Mouse (Mus musculus): Measurements from ENCODE around the gene Chrm4. TPM values are rescaled to one million over a fixed set of nuclear protein-coding genes. Genes with fewer than 3 reads are reported as not detected.

Chrm4 gene
- polyA plus RNA-seq, 1 experiment from 2014 or later, result 0.67 TPM

DNA sequence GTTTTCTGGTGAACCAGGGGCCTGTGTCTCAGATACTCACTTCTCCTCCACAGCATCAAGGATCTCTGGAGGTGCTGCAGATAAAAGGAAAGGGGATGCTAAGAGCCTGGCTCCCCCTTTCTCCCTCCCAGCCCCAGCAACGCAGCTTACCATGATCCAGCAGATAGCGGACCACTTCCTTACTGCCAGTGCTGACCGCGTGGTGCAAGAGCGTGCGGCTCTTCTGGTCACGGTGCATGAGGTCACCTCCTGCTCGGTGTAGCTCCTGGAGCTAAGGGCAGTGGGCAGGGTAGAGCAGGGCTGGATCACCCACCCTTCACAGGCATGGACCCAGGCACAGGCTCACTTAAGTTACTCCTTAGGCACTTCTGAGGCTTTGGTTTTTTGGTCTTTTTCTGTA, 7.0 kb downstream of the Chrm4 start:
- no peaks in the 10 kb centered on the region for H3K9me3 ChIP-seq (ENCODE audit: control insufficient read depth, low read length)
- no peak overlapping the region for H3K27ac ChIP-seq
- H3K36me3 ChIP-seq (replicated peaks; ENCODE audit: control insufficient read depth, insufficient read depth), result peaks cover 47% of the 10 kb centered on the region
- H3K9ac ChIP-seq, result no peak overlapping the region
- ATAC-seq (ENCODE audit: low FRiP score) (no peak), DNase-seq (ENCODE audit: low spot score) (no peak)
- H3K27me3 ChIP-seq (ENCODE audit: control insufficient read depth, insufficient read depth, low read length), result no peaks in the 10 kb centered on the region
- WGBS, result 56% methylated on average over 8 of the region's 8 CpGs
- peaks cover 15% of the 10 kb centered on the region for H3K4me1 ChIP-seq (replicated peaks; ENCODE audit: control insufficient read depth, insufficient read depth, low read length)
- H3K4me3 ChIP-seq (replicated peaks; ENCODE audit: low read length), result no peak overlapping the region
- no peak overlapping the region for H3K4me2 ChIP-seq (replicated peaks)

DNA sequence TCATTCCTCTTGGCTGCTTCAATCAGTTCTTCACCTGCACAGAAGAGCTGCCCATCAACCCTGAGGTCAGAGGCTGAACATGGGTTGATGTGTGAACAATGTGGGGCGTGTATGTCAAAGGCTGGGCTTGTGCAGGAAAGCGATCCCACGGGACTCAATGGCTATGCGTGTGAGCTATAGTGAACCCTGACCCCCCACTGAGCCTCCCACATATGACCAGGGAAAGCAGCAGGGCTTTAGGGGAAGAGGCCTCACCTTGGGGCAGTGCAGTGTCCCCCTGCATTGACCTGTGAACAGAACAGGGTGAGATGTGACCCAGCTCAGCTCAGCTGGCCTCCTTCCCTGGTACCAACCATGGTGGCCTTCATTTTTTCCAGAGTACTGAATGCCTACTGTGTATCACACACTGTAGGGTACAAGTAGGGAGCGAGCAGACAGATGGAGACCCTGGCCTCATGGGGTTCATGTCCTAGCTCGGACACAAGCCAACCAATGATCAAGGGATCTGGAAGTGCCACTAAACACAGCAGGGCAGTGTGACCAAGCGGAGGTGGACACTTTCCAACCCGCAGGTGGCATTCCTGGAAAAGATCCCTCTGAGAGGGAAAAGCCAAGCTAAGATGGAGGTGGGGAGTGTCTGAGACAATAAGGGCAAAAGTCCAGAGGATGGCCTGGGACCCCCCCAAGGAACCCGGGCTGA, 7.9 kb downstream of the Chrm4 start:
- ATAC-seq (ENCODE audit: low FRiP score) (no peak), DNase-seq (ENCODE audit: low spot score) (no peak)
- no peaks in the 10 kb centered on the region for H3K9me3 ChIP-seq (ENCODE audit: control insufficient read depth, low read length)
- H3K4me2 ChIP-seq (replicated peaks), result no peak overlapping the region
- H3K9ac ChIP-seq, result no peak overlapping the region
- H3K4me3 ChIP-seq (replicated peaks; ENCODE audit: low read length), result no peak overlapping the region
- no peaks in the 10 kb centered on the region for H3K27me3 ChIP-seq (ENCODE audit: control insufficient read depth, insufficient read depth, low read length)
- H3K4me1 ChIP-seq (replicated peaks; ENCODE audit: control insufficient read depth, insufficient read depth, low read length), result peaks cover 15% of the 10 kb centered on the region
- H3K27ac ChIP-seq, result no peak overlapping the region
- H3K36me3 ChIP-seq (replicated peaks; ENCODE audit: control insufficient read depth, insufficient read depth), result peaks cover 57% of the 10 kb centered on the region
- WGBS, result 85% methylated on average over 9 of the region's 9 CpGs

DNA sequence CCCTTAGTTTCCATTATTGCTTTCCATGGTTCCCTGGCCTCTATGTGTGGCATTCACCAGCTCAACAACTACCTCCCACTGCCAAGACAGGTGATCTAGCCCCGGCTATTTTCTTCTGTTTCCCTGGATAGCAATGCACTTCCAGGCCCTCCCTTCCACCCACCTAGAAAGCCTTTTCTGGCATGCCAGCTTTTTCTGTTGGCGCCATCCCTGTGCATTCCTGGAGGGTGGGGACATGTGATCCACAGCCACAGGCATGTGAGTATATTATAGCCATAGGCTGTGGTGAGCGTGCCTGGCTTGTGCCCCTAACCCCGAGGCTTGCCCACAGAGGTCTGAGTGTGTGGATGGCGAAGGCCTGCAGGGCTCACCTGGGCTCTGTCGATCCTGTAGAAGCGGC, 9.1 kb downstream of the Chrm4 start:
- DNase-seq (ENCODE audit: low spot score) (no peak), ATAC-seq (ENCODE audit: low FRiP score) (no peak)
- no peaks in the 10 kb centered on the region for H3K27me3 ChIP-seq (ENCODE audit: control insufficient read depth, insufficient read depth, low read length)
- WGBS, result 88% methylated on average over 7 of the region's 7 CpGs
- no peaks in the 10 kb centered on the region for H3K9me3 ChIP-seq (ENCODE audit: control insufficient read depth, low read length)
- H3K36me3 ChIP-seq (replicated peaks; ENCODE audit: control insufficient read depth, insufficient read depth), result peaks cover 66% of the 10 kb centered on the region
- no peak overlapping the region for H3K4me2 ChIP-seq (replicated peaks)
- no peak overlapping the region for H3K9ac ChIP-seq
- no peak overlapping the region for H3K27ac ChIP-seq
- H3K4me3 ChIP-seq (replicated peaks; ENCODE audit: low read length), result no peak overlapping the region
- peaks cover 7% of the 10 kb centered on the region; the same call in 1 of the 2 replicates for H3K4me1 ChIP-seq (replicated peaks; ENCODE audit: control insufficient read depth, insufficient read depth, low read length)

- no peaks in the 10 kb centered on the region for H3K27me3 ChIP-seq (ENCODE audit: control insufficient read depth, insufficient read depth, low read length)
- no peak overlapping the region for H3K9ac ChIP-seq
- DNase-seq (ENCODE audit: low spot score) (no peak), ATAC-seq (ENCODE audit: low FRiP score) (no peak)
- H3K4me2 ChIP-seq (replicated peaks), result no peak overlapping the region
- 84% methylated on average over 15 of the region's 15 CpGs for WGBS
- no peak overlapping the region for H3K27ac ChIP-seq
- no peaks in the 10 kb centered on the region for H3K4me1 ChIP-seq (replicated peaks; ENCODE audit: control insufficient read depth, insufficient read depth, low read length)
- peaks cover 58% of the 10 kb centered on the region for H3K36me3 ChIP-seq (replicated peaks; ENCODE audit: control insufficient read depth, insufficient read depth)
- H3K4me3 ChIP-seq (replicated peaks; ENCODE audit: low read length), result no peak overlapping the region
- no peaks in the 10 kb centered on the region for H3K9me3 ChIP-seq (ENCODE audit: control insufficient read depth, low read length)
Observed at GRCm38 (mm10) chr2:91939303-91939935, 12.4 kb downstream of the Chrm4 start.

DNA sequence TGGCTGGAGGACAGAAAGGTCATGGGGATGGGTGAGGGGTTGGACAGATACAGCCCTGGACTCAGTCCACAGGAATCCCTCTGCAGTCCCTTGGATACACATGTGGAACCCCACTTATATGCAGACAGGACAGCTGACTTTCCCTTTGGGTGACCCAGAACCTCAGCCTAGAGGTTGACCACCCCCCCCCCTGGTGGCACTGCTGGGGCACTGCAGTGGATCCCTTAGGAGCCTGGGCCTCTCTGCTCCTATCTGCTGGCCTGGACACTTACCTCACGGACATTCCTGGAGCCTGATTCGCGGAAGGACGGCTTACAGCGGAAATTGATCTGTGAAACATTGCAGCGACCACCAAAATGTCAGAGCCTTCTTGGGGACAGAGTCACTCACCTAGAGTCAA, 15.3 kb downstream of the Chrm4 start:
- Histone ChIP-seq H3K4me1 (replicated peaks; ENCODE audit: control insufficient read depth, insufficient read depth, low read length) (peaks cover 10% of the 10 kb centered on the region; the same call in 1 of the 2 replicates), H3K9me3 (ENCODE audit: control insufficient read depth, low read length) (no peaks in the 10 kb centered on the region), H3K4me2 (replicated peaks) (no peak overlapping the region), H3K36me3 (replicated peaks; ENCODE audit: control insufficient read depth, insufficient read depth) (peaks cover 35% of the 10 kb centered on the region), H3K27ac (no peak overlapping the region), H3K9ac (no peak overlapping the region), H3K4me3 (replicated peaks; ENCODE audit: low read length) (no peak overlapping the region), H3K27me3 (ENCODE audit: control insufficient read depth, insufficient read depth, low read length) (no peaks in the 10 kb centered on the region)
- DNase-seq (ENCODE audit: low spot score) (no peak), ATAC-seq (ENCODE audit: low FRiP score) (no peak)
- WGBS, result 81% methylated on average over 6 of the region's 6 CpGs

- H3K9ac ChIP-seq, result 0 out of 2 replicates have a peak overlapping the region, but pooled peaks have one; percentile 1
- H3K4me1 ChIP-seq (replicated peaks; ENCODE audit: control insufficient read depth, insufficient read depth, low read length), result peaks cover 24% of the 10 kb centered on the region
- no peaks in the 10 kb centered on the region for H3K9me3 ChIP-seq (ENCODE audit: control insufficient read depth, low read length)
- no peaks in the 10 kb centered on the region for H3K27me3 ChIP-seq (ENCODE audit: control insufficient read depth, insufficient read depth, low read length)
- ATAC-seq (ENCODE audit: low FRiP score), result peak; percentile 59
- 46% methylated on average over 13 of the region's 13 CpGs for WGBS
- H3K4me3 ChIP-seq (replicated peaks; ENCODE audit: low read length), result no peak overlapping the region
- peaks cover 15% of the 10 kb centered on the region for H3K36me3 ChIP-seq (replicated peaks; ENCODE audit: control insufficient read depth, insufficient read depth)
- DNase-seq (ENCODE audit: low spot score), result peak; percentile 82
- no peak overlapping the region for H3K27ac ChIP-seq
- H3K4me2 ChIP-seq (replicated peaks), result no peak overlapping the region
Observed at GRCm38 (mm10) chr2:91944170-91944950, 17.3 kb downstream of the Chrm4 start.

GRCm38 (mm10) chr2:91945483-91945882, 18.4 kb downstream of the Chrm4 start, which contains the start of gene Gm9821:
Gm9821 (plus strand) TSS chr2:91945703.
- Histone ChIP-seq H3K4me1 (replicated peaks; ENCODE audit: control insufficient read depth, insufficient read depth, low read length) (peaks cover 35% of the 10 kb centered on the region), H3K4me3 (replicated peaks; ENCODE audit: low read length) (no peak within 1 kb of the TSS), H3K9me3 (ENCODE audit: control insufficient read depth, low read length) (no peaks in the 10 kb centered on the region), H3K36me3 (replicated peaks; ENCODE audit: control insufficient read depth, insufficient read depth) (peaks cover 4% of the 10 kb centered on the region; the same call in 1 of the 2 replicates), H3K27ac (no peak within 1 kb of the TSS), H3K9ac (0 out of 2 replicates have a peak within 1 kb of the TSS, but pooled peaks have one; percentile 1), H3K27me3 (ENCODE audit: control insufficient read depth, insufficient read depth, low read length) (no peaks in the 10 kb centered on the region), H3K4me2 (replicated peaks) (no peak within 1 kb of the TSS)
- 84% methylated on average over 18 of the region's 18 CpGs for WGBS
- no peak for DNase-seq (ENCODE audit: low spot score)
- no peak for ATAC-seq (ENCODE audit: low FRiP score)

GRCm38 (mm10) chr2:91946836-91947235, 19.8 kb downstream of the Chrm4 start:
- 54% methylated on average over 6 of the region's 6 CpGs for WGBS
- H3K4me2 ChIP-seq (replicated peaks), result no peak overlapping the region
- DNase-seq (ENCODE audit: low spot score), result no peak
- H3K4me3 ChIP-seq (replicated peaks; ENCODE audit: low read length), result no peak overlapping the region
- H3K27me3 ChIP-seq (ENCODE audit: control insufficient read depth, insufficient read depth, low read length), result no peaks in the 10 kb centered on the region
- no peaks in the 10 kb centered on the region for H3K9me3 ChIP-seq (ENCODE audit: control insufficient read depth, low read length)
- no peaks in the 10 kb centered on the region for H3K36me3 ChIP-seq (replicated peaks; ENCODE audit: control insufficient read depth, insufficient read depth)
- H3K9ac ChIP-seq, result no peak overlapping the region
- ATAC-seq (ENCODE audit: low FRiP score), result no peak
- peaks cover 38% of the 10 kb centered on the region for H3K4me1 ChIP-seq (replicated peaks; ENCODE audit: control insufficient read depth, insufficient read depth, low read length)
- no peak overlapping the region for H3K27ac ChIP-seq

All from hindbrain, embryonic 14.5 days (tissue).